33 mouse cellular contexts compared by ENCODE assay signal in genomic region chr6:5553703-5554394, GRCm38 (mm10). TPM values are rescaled to one million over a fixed set of nuclear protein-coding genes. Genes with fewer than 3 reads are reported as not detected.
DNase-seq lines count a peak whose midpoint lies in the region; ATAC-seq and TF ChIP-seq lines count a peak whose summit lies in the region.
"Had no signal": no experiment of that assay in that cellular context is flagged by ENCODE, and none has a peak within 500 bp of the region (broad histone marks: within the 10 kb centered on the region; RNA-seq: fewer than 3 reads in every experiment).

No protein-coding gene starts in this region.

- peak; percentile 8 for DNase-seq in Muller cell, postnatal 12 days (ENCODE audit: inconsistent ontology term)
- peak; percentile 4 for DNase-seq in fibroblast of lung, adult 2 months (ENCODE audit: low read depth)
- DNase-seq in lung, postnatal 0 days (ENCODE audit: low spot score) = peak; percentile 91
- DNase-seq in lung, postnatal 4 days = peak; percentile 53 to 58
- no peak for DNase-seq in cerebellum, adult 11 months
- DNase-seq in gastrocnemius, postnatal 10 days = no peak
- DNase-seq: adrenal gland, postnatal 10 days; B cell, adult 2 months; cerebellum, adult 18-20 months; cerebellum, postnatal 10 days; gastrocnemius, adult 2 months; kidney, adult 11 months; kidney, postnatal 14 days; left cerebral cortex, postnatal 4 days; liver, postnatal 0 days; right cerebral cortex, postnatal 4 days; thymus, adult 2 months; thymus, postnatal 36 days had no signal

- H3K4me2 ChIP-seq in lung, postnatal 0 days (replicated peaks; ENCODE audit: low read depth, low read length) = no peak overlapping the region
- H3K4me2 ChIP-seq: embryonic facial prominence, embryonic 15.5 days; heart, embryonic 15.5 days; hindbrain, embryonic 14.5 days; liver, embryonic 12.5 days; midbrain, embryonic 11.5 days; neural tube, embryonic 12.5 days had no signal

- TF ChIP-seq EP300 in lung, postnatal 0 days (IDR thresholded peaks at IDR 0.05) = peak; percentile 100

- H3K36me3 ChIP-seq in lung, postnatal 0 days (ENCODE audit: insufficient read depth, low read length) = no peaks in the 10 kb centered on the region
- H3K36me3 ChIP-seq: embryonic facial prominence, embryonic 10.5 days; embryonic facial prominence, embryonic 15.5 days; heart, embryonic 15.5 days; liver, embryonic 12.5 days; neural tube, embryonic 12.5 days had no signal

- H3K27ac ChIP-seq in lung, postnatal 0 days (ENCODE audit: low read length) = no peak overlapping the region
- H3K27ac ChIP-seq: embryonic facial prominence, embryonic 10.5 days; embryonic facial prominence, embryonic 15.5 days; gastrocnemius, adult 2 months; heart, embryonic 15.5 days; hindbrain, embryonic 14.5 days; left cerebral cortex, adult 2 months; liver, embryonic 12.5 days; neural tube, embryonic 12.5 days had no signal

- peak; percentile 97 for ATAC-seq in lung, postnatal 0 days
- ATAC-seq in cerebellum, adult (ENCODE audit: insufficient number of reproducible peaks, low FRiP score, low TSS enrichment) = no peak
- ATAC-seq: forebrain, embryonic 14.5 days; liver, embryonic 12.5 days; liver, postnatal 0 days; midbrain, embryonic 16.5 days; Patski had no signal

- TF ChIP-seq CTCF in lung, postnatal 0 days (IDR thresholded peaks at IDR 0.05) = no peak

- H3K9me3 ChIP-seq in lung, postnatal 0 days (ENCODE audit: low read length) = no peaks in the 10 kb centered on the region
- H3K9me3 ChIP-seq: embryonic facial prominence, embryonic 10.5 days; embryonic facial prominence, embryonic 15.5 days; heart, embryonic 15.5 days; liver, embryonic 12.5 days; neural tube, embryonic 12.5 days had no signal

- WGBS in lung, postnatal 0 days = 48% methylated on average over 4 of the region's 4 CpGs

- no peak overlapping the region for H3K4me3 ChIP-seq in lung, postnatal 0 days (ENCODE audit: low read depth, low read length)
- H3K4me3 ChIP-seq: embryonic facial prominence, embryonic 10.5 days; embryonic facial prominence, embryonic 15.5 days; gastrocnemius, adult 2 months; heart, embryonic 15.5 days; left cerebral cortex, adult 2 months; liver, embryonic 12.5 days; neural tube, embryonic 12.5 days had no signal

- no peaks in the 10 kb centered on the region for H3K27me3 ChIP-seq in lung, postnatal 0 days (replicated peaks; ENCODE audit: insufficient read depth, low read length)
- H3K27me3 ChIP-seq: CH12.LX; embryonic facial prominence, embryonic 15.5 days; heart, embryonic 15.5 days; liver, embryonic 12.5 days; neural tube, embryonic 12.5 days had no signal

- no peak overlapping the region for H3K9ac ChIP-seq in lung, postnatal 0 days (replicated peaks; ENCODE audit: low read depth)
- H3K9ac ChIP-seq: embryonic facial prominence, embryonic 15.5 days; heart, embryonic 15.5 days; hindbrain, embryonic 14.5 days; liver, embryonic 12.5 days; liver, postnatal 0 days; neural tube, embryonic 12.5 days had no signal

- no peaks in the 10 kb centered on the region for H3K4me1 ChIP-seq in lung, postnatal 0 days (ENCODE audit: insufficient read depth, low read depth, low read length)
- H3K4me1 ChIP-seq: embryonic facial prominence, embryonic 10.5 days; embryonic facial prominence, embryonic 15.5 days; heart, embryonic 15.5 days; liver, embryonic 12.5 days; neural tube, embryonic 12.5 days had no signal

RNA-seq across cellular contexts. Expression of gene Pdk4, which starts 57.7 kb away (rescaled TPM):
- 4.5 and 8.4 TPM in 2 replicates for polyA plus RNA-seq in lung, postnatal 0 days (2015; fragmentation: Nextera tagmentation; extraction: Ambion mirVana)
- total RNA-seq in gastrocnemius, postnatal 10 days (2021) = 100 to 1,000 TPM; 273 to 374 TPM
- total RNA-seq: CH12.LX; hematopoietic stem cell, adult 5-6 weeks; megakaryocyte, adult 5-6 weeks had no signal

Comparison
In these comparisons a context has a peak if more than half of its experiments do, and no peak if none do; other contexts are left out.
1. DNase-seq: peak in Muller cell, postnatal 12 days (single experiment), fibroblast of lung, adult 2 months (single experiment), lung, postnatal 0 days (single experiment) and lung, postnatal 4 days (2 of 2); none in cerebellum, adult 11 months (single experiment) and gastrocnemius, postnatal 10 days (single experiment).